Mouse (Mus musculus) gastrocnemius, postnatal 36 days (tissue): Measurements from ENCODE around the gene Tk1. TPM values are rescaled to one million over a fixed set of nuclear protein-coding genes. Genes with fewer than 3 reads are reported as not detected.
"Not testable (repeated sequence)": the region's sequence is repeated elsewhere in the genome, so short reads cannot be mapped to it uniquely, and the experiment has no call there.

Experiments
- DNase-seq, 2 experiments: peaks; one replicate each; pipeline ENCODE4 v3.0.0; 2022
- intact Hi-C: fragments of 180-260 bp; cut with DNase I; formaldehyde crosslinking; loops from one replicate; pipeline ENCODE4 v1.15.1; 2025
- total RNA-seq, 2 experiments: library from RNA; stranded (reverse); gene quantifications; 2 replicates each; pipeline ENCODE4 v1.2.3; 2021

The Tk1 gene
- total RNA-seq, 2 experiments from 2014 or later: 4.5 TPM

DNA sequence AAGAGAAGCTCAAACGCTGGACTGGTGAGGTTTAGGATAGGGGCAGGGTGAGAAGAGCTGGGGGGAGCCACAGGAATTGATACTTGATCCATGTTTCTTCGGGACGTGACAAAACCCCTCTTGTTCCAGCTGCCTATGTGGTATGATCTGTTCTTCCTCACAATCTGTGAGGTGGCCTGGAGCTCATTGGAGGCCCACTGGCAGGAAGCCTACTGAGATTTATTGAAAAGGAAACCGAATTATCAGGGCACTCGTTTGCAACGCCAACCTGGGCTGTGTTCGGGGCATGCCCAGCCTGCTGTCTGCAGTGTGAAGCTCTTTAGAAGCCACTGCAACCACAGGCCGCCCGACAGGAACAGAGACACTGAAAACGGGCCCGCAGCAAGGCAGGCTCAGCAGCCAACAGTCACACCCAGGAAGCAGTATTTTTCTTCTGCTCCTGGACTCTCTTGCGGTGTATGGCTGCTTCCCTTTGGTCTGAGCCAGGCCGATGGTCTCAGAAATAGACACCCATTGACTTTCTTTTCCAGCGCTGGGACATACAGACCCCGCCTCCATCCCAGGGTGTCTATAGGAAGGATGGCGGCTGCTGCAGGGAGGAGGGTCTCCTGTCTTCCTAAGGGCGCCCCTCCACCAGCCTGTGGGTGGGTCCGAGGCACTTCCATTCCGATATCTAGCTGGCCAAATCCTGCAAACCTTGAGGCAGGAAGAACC is 22.5 kb upstream of the Tk1 start:
- intact Hi-C loops: no loop called here
- peak in 1 of 2 experiments; percentile 42 for DNase-seq

DNA sequence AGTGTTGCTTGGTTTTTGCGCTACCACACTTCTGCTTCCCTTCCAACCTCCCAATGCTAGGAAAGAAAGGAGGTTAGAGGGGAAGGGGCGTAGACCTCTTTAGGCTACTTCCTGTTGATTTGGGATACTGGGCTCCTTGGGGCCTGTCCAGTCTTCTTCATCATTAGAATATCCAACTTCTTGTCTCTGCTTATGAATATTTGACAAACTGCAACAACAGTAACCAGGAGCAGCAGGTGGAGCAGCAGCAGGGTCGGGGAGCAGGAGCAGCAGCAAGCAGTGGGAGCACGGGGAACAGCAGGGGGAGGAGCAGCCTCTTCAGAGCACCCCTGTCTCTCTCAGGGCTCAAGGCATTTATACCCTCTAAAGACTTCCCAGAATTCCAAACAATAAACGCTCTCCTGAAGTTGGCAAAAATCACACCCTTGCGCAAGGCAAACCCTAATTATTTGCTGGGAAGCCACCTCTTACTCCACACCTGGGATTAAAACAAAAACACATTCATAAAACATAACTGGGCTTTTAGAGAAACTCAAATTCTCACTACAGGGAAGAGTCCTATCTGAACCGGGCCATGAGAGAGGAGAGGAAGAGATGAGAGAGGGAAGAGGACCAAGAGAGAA is 21.8 kb upstream of the Tk1 start:
- no peak for DNase-seq
- intact Hi-C loops: no loop called here

DNA sequence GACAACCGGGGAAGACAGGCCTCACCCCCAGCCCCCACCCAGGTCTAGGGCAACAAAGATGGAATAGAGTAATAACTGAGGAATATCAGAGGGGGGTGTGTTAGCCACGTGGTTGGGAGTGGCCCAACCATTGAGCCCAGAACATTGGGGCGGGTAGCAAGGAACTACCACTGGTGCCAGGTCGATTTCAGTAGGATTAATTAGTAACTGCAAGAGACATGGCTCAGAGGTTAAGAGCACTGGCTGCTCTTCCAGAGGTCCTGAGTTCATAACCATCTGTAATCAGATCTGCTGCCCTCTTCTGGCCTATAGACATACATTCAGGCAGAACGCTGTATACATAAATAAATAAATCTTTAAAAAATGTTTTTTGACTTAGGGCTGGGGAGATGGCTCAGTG is 20.7 kb upstream of the Tk1 start:
- no peak for DNase-seq
- intact Hi-C loops: no loop called here

DNA sequence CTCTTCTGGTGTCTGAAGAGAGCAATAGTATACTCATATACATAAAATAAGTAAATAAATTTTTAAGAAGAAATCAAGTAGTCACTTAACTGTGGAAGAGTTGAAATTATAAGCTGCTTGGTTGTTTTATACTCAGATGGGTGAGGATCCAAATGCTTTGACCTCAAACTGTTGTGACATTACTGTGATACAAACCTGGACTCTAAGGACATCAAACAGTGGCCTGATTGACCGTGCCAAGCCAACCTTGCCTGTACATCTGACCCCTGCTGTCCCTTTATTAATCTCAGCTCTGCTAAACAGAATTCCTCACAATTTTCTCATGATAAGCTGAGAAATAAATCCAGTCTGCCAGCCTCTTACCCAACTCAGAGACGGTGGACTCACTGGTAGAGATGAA is 19.8 kb upstream of the Tk1 start:
- DNase-seq: no peak
- intact Hi-C loops: no loop called here

DNA sequence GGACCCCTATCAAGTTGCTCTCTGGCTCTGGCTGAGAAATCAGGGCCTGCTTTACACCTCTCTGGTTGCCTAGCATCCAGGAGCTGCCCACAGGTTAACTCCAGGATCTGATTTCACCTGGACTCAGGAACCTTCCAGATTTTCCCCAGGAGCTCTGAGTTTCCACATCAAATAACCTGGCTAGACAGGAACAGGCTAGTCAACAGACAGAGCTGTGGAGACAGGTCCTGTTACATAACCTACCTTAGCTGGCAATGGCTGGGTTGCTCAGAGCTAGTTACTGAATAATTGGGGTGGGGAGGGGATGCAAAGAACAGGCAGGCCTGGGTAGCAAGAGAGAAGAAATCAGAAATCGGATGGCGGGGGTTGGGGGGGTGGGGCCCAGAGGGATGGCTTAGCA is 19.1 kb upstream of the Tk1 start:
- DNase-seq: no peak
- intact Hi-C loops: no loop called here

DNA sequence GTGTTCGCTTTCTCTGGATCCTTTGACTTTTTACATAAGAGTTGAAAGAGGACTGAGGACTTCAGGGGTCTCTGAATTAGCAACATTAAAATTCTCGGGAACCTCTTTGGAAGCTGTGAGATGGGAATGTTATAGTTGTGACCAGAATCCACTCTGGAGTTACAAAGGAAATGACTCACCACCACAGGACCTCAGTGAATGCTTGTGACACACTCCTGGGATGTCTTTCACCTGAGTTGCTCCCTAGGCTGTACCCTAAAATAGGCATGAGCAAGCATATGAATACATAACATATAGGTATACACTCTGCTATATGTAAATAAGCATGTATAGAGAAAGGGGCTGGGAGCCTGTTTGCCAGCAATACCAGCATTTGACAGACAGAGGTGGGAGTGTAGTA is 17.5 kb upstream of the Tk1 start:
- DNase-seq: no peak

DNA sequence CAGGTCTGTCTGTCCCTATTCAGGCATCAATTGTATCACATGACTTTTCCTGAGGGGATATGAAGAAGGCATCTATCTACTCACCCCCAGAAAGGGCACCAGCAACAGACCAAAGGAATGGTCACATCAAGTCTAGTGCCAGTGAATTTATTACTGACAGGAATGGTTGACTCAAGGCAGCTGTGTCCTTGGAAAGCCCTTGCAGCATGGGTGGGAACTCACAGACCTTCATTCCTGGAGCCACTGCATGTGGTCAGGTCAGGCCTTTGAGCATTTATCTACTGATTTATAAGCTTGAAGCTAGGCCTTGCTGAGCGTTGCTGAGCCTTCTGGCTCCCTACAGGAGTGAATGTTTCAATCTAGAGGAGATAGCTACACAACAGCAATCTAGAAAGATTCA is 15.0 kb upstream of the Tk1 start:
- no peak for DNase-seq
- intact Hi-C loops: no loop called here

More for the DNA sequence above, 17.5 kb upstream of the Tk1 start:
- intact Hi-C loops: no loop called here

DNA sequence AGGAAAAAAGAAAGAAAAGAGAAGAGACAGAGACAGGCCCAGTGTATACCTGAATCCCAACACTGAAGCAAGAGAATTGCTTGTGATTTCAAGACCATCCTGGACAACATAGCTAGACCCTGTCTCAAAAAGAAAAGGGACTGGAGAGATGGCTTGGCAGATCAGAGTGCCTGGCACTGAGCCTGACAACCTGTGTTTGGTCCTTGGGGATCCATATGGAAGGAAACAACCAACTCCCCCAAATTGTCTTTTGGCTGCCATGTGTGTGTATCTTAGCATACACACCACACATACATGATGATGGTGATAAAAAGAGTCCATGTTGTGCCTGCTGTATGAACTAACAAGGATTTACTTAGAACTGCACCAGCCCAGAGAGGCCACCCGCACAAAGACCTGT is 13.1 kb upstream of the Tk1 start:
- intact Hi-C loops: no loop called here
- no peak for DNase-seq

DNA sequence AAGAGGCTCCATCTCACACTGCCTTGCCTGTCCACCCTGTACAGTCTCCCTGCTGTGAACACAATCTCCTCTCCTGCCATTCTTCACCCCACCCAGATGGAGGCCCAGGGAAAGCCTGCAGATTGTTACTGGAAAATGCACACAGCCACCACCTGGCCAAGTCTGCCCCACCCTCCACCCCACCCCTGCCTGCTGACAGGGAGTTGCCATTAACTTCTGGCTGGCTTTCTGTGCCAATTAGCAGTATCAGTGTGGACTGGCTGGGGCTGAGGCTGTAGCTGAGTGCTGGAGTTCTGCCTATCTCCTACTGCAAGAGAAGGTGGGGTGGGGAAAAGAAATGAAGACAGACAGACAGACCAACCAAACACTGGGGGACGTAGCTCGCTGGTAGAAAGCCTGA is 12.7 kb upstream of the Tk1 start:
- intact Hi-C loops: no loop called here

DNA sequence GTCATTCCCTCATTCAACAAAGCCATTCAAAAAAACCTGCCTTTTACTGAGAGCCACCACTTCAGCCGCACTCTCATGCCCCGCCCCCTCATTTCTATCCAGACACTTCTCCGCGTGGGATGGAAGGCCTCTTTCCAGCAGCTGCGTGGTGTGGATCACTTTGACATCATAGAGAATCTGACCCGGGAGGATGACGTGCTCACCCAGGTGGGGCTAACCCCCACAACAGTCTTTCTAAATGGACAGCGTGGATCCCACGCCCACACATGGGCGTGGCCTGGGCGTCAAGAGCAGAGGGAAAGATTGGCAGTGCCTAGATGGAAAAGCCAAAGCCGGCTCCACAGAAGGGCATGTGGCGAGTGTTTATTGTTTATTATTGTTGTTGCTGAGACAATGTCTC is 10.4 kb upstream of the Tk1 start:
- no peak for DNase-seq
- intact Hi-C loops: no loop called here

More for the DNA sequence above, 12.7 kb upstream of the Tk1 start:
- DNase-seq: no peak

DNA sequence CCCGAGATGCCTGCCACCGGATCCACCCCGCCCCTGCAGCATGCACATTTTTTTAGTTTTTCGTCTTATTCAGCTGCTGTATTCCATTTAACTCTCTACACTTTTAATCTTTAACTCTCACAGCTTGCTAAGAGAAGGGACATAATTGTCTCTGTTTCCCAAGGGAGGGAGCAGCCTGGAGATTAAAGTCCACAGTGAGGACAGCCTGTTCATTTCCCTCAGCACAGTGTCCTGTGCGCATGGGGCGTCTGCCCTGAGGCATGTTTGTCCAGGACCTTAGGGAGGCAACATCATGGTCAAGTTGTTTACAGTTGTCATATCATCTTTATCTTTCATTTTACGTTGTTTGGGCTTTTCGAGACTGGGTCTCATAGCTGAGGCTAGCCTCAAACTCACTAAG is 8.2 kb upstream of the Tk1 start:
- intact Hi-C loops: no loop called here
- DNase-seq: no peak

DNA sequence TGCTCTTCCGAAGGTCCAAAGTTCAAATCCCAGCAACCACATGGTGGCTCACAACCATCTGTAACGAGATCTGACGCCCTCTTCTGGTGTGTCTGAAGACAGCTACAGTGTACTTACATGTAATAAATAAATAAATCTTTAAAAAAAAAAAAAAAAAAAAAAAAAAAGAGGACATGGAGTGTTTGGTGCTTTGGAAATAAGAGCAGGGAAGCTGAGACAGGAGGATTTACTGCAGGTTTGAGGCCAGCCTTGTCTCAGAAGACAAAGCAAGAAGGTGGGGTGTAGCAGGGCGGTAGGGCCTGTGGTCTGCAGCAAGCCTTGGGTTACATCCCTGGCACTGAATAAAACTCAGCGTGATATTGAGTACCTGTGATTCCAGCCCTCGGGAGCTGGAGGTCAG is 7.6 kb upstream of the Tk1 start:
- intact Hi-C loops, DNase-seq: not testable (repeated sequence)

DNA sequence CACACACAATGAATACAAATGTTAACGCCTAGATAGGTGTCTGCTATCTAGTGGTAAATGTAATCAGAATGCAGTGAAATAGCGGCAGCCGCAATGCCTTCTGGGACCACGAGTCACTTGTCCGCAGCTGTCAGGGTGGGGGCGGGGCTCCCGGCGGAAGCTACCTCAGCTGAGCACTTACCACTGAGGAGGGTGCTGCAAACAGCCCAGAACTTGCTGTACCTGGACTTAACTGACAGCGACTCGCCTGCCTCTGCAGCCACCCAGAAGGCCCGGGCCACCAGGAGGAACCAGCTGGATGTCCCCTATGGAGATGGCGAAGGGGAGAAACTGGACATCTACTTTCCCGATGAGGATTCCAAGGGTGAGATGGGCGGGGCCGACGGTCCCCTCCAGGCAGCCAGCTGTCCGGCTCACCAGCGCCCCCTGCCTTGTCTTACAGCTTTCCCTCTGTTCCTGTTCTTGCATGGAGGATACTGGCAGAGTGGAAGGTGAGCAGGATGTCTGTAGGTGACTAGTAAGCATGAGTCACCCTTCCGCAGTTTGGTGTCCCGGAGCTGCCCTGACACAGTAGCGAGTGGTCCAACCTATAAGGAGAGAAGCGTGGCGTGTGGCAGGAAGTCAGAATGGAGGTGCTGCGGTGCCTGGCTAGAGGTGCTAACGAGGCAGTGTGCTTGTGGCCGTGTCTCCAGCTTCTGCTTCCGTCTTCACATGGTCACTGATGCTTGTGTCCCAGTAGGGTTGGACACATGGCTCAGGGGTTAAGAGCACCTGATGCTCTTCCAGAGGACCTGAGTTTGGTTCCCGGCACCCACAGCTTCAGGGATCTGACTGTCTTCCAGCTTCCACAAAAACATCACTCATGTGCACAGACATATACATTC is 6.4 kb upstream of the Tk1 start:
- peak; percentile 76 to 80 for DNase-seq
- intact Hi-C loops: no loop called here

DNA sequence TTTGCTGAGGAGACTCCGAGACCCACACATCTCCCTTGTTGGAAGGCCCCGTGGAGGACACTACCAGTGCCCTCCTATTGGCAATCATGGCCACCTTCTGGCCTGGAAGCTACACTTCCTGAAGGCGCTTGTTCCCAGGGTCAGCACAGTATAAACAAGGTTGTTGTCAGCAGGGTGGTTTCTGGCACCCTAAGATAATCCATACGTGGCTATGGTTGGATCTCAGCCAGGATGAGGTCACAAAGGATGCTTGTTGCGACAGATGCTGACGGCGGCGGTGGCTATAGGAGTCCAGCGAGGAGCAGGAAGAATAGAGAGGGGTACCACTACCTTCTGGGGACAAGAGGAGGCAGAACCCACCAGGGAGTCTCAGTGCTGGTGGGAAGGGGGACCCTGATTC is 4.5 kb upstream of the Tk1 start:
- no peak for DNase-seq
- intact Hi-C loops: no loop called here

DNA sequence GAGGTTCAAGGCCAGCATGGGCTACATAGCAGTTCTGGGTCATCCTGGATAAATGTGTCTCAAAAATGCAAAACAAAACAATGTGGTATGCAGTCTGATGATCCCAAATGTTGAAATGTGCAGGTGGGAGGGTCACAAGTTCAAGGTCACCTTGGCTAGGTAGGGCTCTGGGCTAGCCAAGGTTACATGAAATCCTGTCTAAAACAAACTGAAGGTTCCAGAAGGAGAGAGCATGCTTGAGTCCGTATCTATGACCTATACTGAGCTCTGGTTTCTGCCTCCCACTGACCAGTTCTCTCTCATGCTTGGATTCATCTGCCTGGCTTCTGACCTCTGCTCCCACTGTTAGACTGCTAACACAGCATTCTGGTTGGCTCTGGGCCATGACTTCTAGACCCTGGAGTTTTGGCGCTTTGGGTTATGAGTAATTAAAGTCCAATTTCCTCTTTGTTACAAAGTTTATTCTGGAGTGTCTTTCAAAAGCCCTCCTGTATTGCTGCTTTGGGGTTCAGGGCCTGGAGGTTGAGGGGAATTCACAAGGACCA is 3.9 kb upstream of the Tk1 start:
- intact Hi-C loops: loop anchor here (5.0 kb wide), 3 partner anchors 122 to 597 kb away; no protein-coding TSS in a partner anchor

DNA sequence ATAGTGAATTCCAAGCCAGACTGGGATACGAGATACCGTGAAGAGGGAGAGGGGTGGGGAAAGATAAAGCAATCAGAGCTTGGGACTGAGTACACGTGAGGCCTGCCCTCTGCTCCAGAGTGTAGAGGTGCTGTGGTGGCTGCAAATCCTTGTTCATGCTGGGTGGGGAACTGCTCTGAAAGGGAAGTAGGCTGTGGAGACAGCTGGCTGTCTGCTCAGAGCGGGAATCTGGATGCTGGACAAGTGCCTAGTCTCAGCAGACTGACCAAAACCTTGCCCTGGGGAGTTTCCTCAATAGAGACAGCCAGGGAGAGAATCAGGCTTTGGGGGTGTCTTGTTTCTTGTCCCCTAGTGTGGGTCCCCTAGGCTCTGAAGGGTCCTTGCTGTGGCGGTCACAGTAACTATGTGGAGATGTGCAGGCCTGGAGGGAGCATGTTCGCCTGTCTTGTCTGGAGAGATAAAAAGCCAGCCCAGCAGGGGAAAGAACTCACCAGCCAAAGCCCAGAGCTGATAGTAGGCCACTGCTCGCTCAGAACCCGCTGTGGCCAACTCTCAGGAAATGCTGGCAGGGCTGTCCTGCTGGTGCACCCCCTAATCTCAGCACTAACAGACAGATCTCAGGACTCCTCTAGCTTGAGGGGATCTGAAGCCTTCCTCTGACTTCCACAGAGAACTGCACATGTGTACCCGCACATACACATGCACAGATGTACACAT is 3.2 kb upstream of the Tk1 start:
- intact Hi-C loops: loop anchor here (5.0 kb wide), 3 partner anchors 122 to 597 kb away; no protein-coding TSS in a partner anchor
- DNase-seq: no peak

More for the DNA sequence above, 3.9 kb upstream of the Tk1 start:
- DNase-seq: no peak

DNA sequence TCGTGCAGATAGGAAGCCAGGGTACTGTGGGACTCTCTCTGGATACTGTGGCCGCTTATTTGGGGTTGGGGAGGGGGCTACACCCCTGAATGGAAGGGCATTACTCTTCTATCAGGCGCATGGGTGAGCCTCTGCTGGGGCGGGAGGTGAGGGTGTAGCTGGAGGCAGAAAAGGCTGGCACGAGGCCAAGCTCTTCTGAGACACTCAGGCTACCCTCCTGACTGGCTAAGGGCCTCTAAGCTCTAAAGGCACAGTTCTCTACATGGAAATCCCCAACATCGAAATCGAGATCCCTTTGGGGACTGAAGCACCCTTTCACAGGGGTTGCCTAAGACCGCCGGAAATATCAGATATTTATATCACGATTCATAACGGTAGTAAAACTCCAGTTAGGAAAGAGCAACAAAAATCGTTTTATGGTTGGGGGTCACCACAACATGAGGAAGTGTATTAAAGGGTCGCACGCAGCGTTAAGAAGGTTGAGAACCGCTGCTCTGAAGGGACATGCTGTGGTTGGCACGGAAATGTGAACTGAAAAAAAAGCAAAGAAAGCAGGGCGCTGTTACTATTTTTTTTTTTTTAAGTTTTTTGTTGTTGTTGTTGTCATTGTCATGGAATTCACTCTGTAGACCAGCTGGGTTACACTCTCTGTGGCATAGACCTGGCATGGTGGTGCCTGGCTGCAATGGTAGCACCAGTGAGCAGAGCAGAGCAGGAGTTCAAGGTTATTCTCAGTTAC is 2.4 kb upstream of the Tk1 start:
- DNase-seq: no peak
- intact Hi-C loops: loop anchor here (5.0 kb wide), 3 partner anchors 121 to 596 kb away; no protein-coding TSS in a partner anchor

DNA sequence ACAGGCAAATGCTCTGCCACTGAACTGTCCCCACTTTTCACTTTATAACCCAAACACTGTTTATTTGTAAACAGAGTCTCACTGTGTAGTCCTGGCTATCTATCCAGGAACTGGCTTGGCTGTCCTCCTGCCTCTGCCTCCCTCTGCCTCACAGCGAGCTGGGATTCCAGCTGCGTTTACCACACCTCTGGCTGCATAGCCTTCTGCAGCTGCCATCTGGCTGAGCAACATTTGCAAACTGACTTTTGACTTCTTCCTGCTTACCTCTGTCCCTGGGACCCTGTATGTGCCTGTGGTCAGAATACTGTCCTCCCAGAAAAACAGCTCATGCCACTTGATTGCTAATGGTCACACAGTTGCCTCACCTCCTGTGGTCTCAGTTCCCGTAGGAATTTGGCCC is 1.5 kb upstream of the Tk1 start:
- intact Hi-C loops: loop anchor here (5.0 kb wide), 3 partner anchors 120 to 595 kb away; no protein-coding TSS in a partner anchor
- DNase-seq: no peak

DNA sequence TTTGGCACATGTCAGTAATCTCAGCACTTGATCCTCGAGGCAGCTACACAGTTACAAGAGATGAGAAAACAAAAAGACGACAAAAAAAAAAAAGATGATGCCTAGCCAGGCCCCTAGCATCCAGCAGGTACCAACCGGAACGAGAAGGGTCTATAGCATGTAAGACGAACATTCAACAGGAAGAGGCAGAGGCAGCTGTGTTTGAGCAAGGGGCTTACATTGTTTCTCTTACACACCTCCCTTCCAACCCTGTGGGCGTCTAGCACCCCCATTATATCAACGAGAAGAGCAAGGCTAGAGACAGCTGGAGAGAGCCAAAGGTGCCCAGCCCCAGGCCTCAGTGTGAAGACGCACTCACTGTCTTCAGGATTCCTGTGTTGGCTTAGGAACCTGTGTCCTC is 1.0 kb upstream of the Tk1 start:
- no peak for DNase-seq
- intact Hi-C loops: loop anchor here (5.0 kb wide), 3 partner anchors 120 to 595 kb away; no protein-coding TSS in a partner anchor
